Mouse (Mus musculus) small intestine, adult 2 months (tissue): ENCODE measurements around the gene Cars2. TPM values are rescaled to one million over a fixed set of nuclear protein-coding genes. Genes with fewer than 3 reads are reported as not detected.

Experiments
- H3K27ac ChIP-seq: fragments of 200-500 bp; 2 replicates; pipeline ENCODE4 v1.5.1; 2012; ENCODE audit warnings: low read depth, low read length, control low read depth, inconsistent platforms; ENCODE audit not compliant: insufficient read depth
- H3K27me3 ChIP-seq: fragments of 200-500 bp; 2 replicates; pipeline ENCODE4 v1.6.1; 2012; ENCODE audit warnings: mild to moderate bottlenecking, moderate library complexity, low read length, inconsistent platforms; ENCODE audit not compliant: control insufficient read depth, insufficient read depth
- H3K36me3 ChIP-seq: fragments of 200-500 bp; 2 replicates; pipeline ENCODE4 v1.6.1; 2012; ENCODE audit warnings: mild to moderate bottlenecking, low read length, control low read depth, inconsistent platforms; ENCODE audit not compliant: control insufficient read depth, insufficient read depth
- H3K4me1 ChIP-seq: fragments of 200-500 bp; 2 replicates; pipeline ENCODE4 v1.6.1; 2012; ENCODE audit warnings: low read length, inconsistent platforms, mixed read lengths; ENCODE audit not compliant: control insufficient read depth, insufficient read depth, insufficient read length
- H3K4me3 ChIP-seq: fragments of 200-500 bp; 2 replicates; pipeline ENCODE4 v1.5.1; 2012; ENCODE audit warnings: low read depth, mild to moderate bottlenecking, control low read depth, inconsistent platforms, low read length, moderate library complexity
- CTCF ChIP-seq: fragments of 200-500 bp; IDR thresholded peaks from 2 replicates; pipeline ENCODE4 v1.5.1; 2012; ENCODE audit warnings: low read depth, mild to moderate bottlenecking, control low read depth, inconsistent platforms, low read length, moderate library complexity, mixed read lengths; ENCODE audit not compliant: insufficient replicate concordance, insufficient read length; ENCODE audit errors: extremely low read depth
- POLR2A ChIP-seq: fragments of 200-500 bp; IDR thresholded peaks from 2 replicates; pipeline ENCODE4 v1.6.1; 2012; ENCODE audit warnings: low read depth, mild to moderate bottlenecking, control low read depth, inconsistent platforms, low read length, moderate library complexity
- WGBS: fragments of 180-500 bp; shearing (Covaris S2); methylation state at CpG from one replicate; pipeline ENCODE4 v1.1.7; 2018; 5-methylcytosine and 5-hydroxymethylcytosine counted together
- polyA plus RNA-seq: library from polyadenylated mRNA; depleted of rRNA; stranded (reverse); fragments of >200 nt; gene quantifications from 2 replicates; pipeline ENCODE4 v1.2.3, GENCODE M21; 2012

Cars2 gene
- polyA plus RNA-seq, 1 experiment: 46.2 TPM

- peaks cover 85% of the 10 kb centered on the region for H3K36me3 ChIP-seq
- H3K27ac ChIP-seq: no peak overlapping the region
- H3K27me3 ChIP-seq: no peaks in the 10 kb centered on the region
- H3K4me3 ChIP-seq: no peak overlapping the region
- WGBS: 82% methylated on average over 10 of the region's 10 CpGs
- no peaks in the 10 kb centered on the region for H3K4me1 ChIP-seq
- no peak for TF ChIP-seq POLR2A
- TF ChIP-seq CTCF: no peak
Measured at GRCm38 (mm10) chr8:11508880-11509279, 41.7 kb downstream of the Cars2 start.

GRCm38 (mm10) chr8:11506802-11507201 is 43.8 kb downstream of the Cars2 start:
- Histone ChIP-seq H3K27me3 (no peaks in the 10 kb centered on the region), H3K4me1 (no peaks in the 10 kb centered on the region), H3K36me3 (peaks cover 79% of the 10 kb centered on the region), H3K4me3 (no peak overlapping the region), H3K27ac (no peak overlapping the region)
- WGBS: 69% methylated on average over 6 of the region's 6 CpGs
- TF ChIP-seq CTCF (peak; percentile 61; the same call in 1 of the 2 replicates), POLR2A (no peak)

GRCm38 (mm10) chr8:11506074-11506473 is 44.5 kb downstream of the Cars2 start:
- Histone ChIP-seq H3K36me3 (peaks cover 72% of the 10 kb centered on the region), H3K27me3 (no peaks in the 10 kb centered on the region), H3K4me1 (no peaks in the 10 kb centered on the region), H3K27ac (no peak overlapping the region), H3K4me3 (no peak overlapping the region)
- WGBS: 90% methylated on average over 14 of the region's 14 CpGs
- TF ChIP-seq POLR2A (no peak), CTCF (no peak; the same call in 1 of the 2 replicates)

GRCm38 (mm10) chr8:11503476-11504232 is 46.9 kb downstream of the Cars2 start:
- Histone ChIP-seq H3K27ac (no peak overlapping the region), H3K4me3 (no peak overlapping the region), H3K4me1 (peaks cover 3% of the 10 kb centered on the region; the same call in 1 of the 2 replicates), H3K27me3 (no peaks in the 10 kb centered on the region), H3K36me3 (peaks cover 52% of the 10 kb centered on the region)
- 77% methylated on average over 13 of the region's 13 CpGs for WGBS
- TF ChIP-seq CTCF (no peak), POLR2A (no peak)

DNA sequence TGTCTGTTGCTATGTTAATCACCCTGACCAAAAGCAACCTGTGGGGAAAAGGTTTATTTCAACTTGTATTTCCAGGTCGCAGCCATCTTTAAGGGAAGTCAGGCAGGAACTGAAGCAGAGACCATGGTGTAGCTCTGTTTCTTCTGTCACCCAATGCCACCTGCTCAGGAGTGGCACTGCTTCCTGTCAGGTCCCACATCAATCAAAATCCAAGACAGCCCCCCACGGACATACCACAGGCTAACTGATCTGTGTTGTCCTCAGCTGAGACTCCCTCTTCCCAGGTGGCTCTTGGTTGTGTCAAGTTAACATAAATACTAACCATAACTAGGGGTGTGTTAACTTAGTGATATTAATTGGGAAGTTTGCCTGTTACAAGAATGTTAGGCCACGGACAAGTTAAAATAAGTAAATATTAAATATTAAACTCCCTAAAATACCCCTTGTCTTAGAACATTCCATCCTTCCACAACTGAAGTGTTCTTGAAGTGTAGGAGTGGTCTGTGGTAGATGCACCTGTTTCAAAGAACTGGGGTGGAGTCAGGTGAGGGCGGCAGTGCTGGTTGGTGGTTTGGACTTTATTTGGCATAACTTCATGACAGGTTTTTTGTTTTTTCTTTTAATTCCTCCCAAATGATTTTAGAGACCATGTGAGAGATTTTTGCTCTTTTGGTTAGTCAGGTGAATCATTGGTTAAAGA is 51.6 kb downstream of the Cars2 start:
- TF ChIP-seq CTCF (no peak), POLR2A (no peak)
- no peak overlapping the region for H3K4me3 ChIP-seq
- H3K36me3 ChIP-seq: peaks cover 13% of the 10 kb centered on the region; the same call in 1 of the 2 replicates
- no peaks in the 10 kb centered on the region for H3K27me3 ChIP-seq
- WGBS: 69% methylated on average over 4 of the region's 4 CpGs
- no peak overlapping the region for H3K27ac ChIP-seq
- peaks cover 15% of the 10 kb centered on the region; the same call in 1 of the 2 replicates for H3K4me1 ChIP-seq

- Histone ChIP-seq H3K27me3 (no peaks in the 10 kb centered on the region), H3K27ac (no peak overlapping the region), H3K4me1 (peaks cover 15% of the 10 kb centered on the region; the same call in 1 of the 2 replicates), H3K36me3 (peaks cover 8% of the 10 kb centered on the region; the same call in 1 of the 2 replicates), H3K4me3 (peak overlapping the region; percentile 87; the same call in 1 of the 2 replicates)
- TF ChIP-seq POLR2A (no peak), CTCF (no peak)
- 39% methylated on average over 12 of the region's 12 CpGs for WGBS
Measured at GRCm38 (mm10) chr8:11498281-11498680, 52.3 kb downstream of the Cars2 start.
